Mouse (Mus musculus) neutrophil, adult 5-6 weeks (primary cell): ENCODE data around the gene Ccdc69. TPM values are rescaled to one million over a fixed set of nuclear protein-coding genes. Genes with fewer than 3 reads are reported as not detected.

Experiments used
- ATAC-seq: fragments of 151-379, 151-347 bp; 2 replicates; pipeline ENCODE4 v1.8.0; 2017; ENCODE audit warnings: mild to moderate bottlenecking, moderate TSS enrichment; ENCODE audit not compliant: insufficient number of reproducible peaks, poor library complexity, low FRiP score, severe bottlenecking; ENCODE audit errors: extremely low read depth
- total RNA-seq: library from RNA; stranded (forward); fragments of 200-1000 nt; gene quantifications from 2 replicates; pipeline ENCODE4 v1.2.3, GENCODE M21; 2017

Ccdc69 gene
- total RNA-seq, 1 experiment from 2014 or later = 33.2 TPM

- no peak for ATAC-seq
These were observed 15.1 kb downstream of the Ccdc69 start for GRCm38 (mm10) chr11:55062856-55063255.

- no peak for ATAC-seq
These were observed 17.1 kb downstream of the Ccdc69 start for GRCm38 (mm10) chr11:55060802-55061201.

- ATAC-seq = no peak
These were observed 20.4 kb downstream of the Ccdc69 start for GRCm38 (mm10) chr11:55057511-55057910.

GRCm38 (mm10) chr11:55050837-55051510, 27.0 kb downstream of the Ccdc69 start:
- ATAC-seq = no peak

GRCm38 (mm10) chr11:55046600-55046999, 31.3 kb downstream of the Ccdc69 start:
- peak; percentile 57; the same call in 1 of the 2 replicates for ATAC-seq

GRCm38 (mm10) chr11:55041348-55041747, 36.6 kb downstream of the Ccdc69 start:
- no peak for ATAC-seq

- ATAC-seq = peak; percentile 88
These were observed 38.3 kb downstream of the Ccdc69 start for GRCm38 (mm10) chr11:55039591-55039990.

- ATAC-seq = no peak
These were observed 41.3 kb downstream of the Ccdc69 start for GRCm38 (mm10) chr11:55036601-55037000.

- peak; percentile 64 for ATAC-seq
These were observed 44.8 kb downstream of the Ccdc69 start, which contains the start of gene Anxa6 for GRCm38 (mm10) chr11:55033040-55033660. Gene Anxa6, minus strand, starts transcription at chr11:55033445.

GRCm38 (mm10) chr11:55032286-55032685, 45.6 kb downstream of the Ccdc69 start:
- ATAC-seq = no peak

GRCm38 (mm10) chr11:55031991-55032280, 46.0 kb downstream of the Ccdc69 start:
- no peak for ATAC-seq

- peak; percentile 79 for ATAC-seq
These were observed 46.5 kb downstream of the Ccdc69 start for GRCm38 (mm10) chr11:55031211-55031990.

- no peak for ATAC-seq
These were observed 49.4 kb downstream of the Ccdc69 start for GRCm38 (mm10) chr11:55028509-55028908.

- ATAC-seq = no peak
These were observed 50.6 kb downstream of the Ccdc69 start for GRCm38 (mm10) chr11:55027204-55027855.

GRCm38 (mm10) chr11:55025896-55026295, 52.0 kb downstream of the Ccdc69 start:
- ATAC-seq = no peak

- ATAC-seq = no peak
These were observed 54.3 kb downstream of the Ccdc69 start for GRCm38 (mm10) chr11:55023583-55023982.

- peak; percentile 82 for ATAC-seq
These were observed 54.8 kb downstream of the Ccdc69 start for GRCm38 (mm10) chr11:55023049-55023564.

- no peak for ATAC-seq
These were observed 55.4 kb downstream of the Ccdc69 start for GRCm38 (mm10) chr11:55022508-55022907.

GRCm38 (mm10) chr11:55021859-55022258, 56.1 kb downstream of the Ccdc69 start:
- no peak for ATAC-seq
